Mouse (Mus musculus) brain, adult 2 months (tissue): ENCODE measurements around the gene Dhx57.
"Not testable (repeated sequence)": the region's sequence is repeated elsewhere in the genome, so short reads cannot be mapped to it uniquely, and the experiment has no call there.

Experiments
- DNase-seq: peaks from one replicate; pipeline ENCODE4 v3.0.0; 2011; ENCODE audit warnings: low read depth, low spot score

Gene Dhx57

GRCm38 (mm10) chr17:80290074-80290657, at the start of gene Dhx57, which contains the start of gene Morn2:
TSS of gene Dhx57 (minus strand) at chr17:80290476.
TSS of gene Morn2 (plus strand) at chr17:80290203.
- peak; percentile 96 for DNase-seq

GRCm38 (mm10) chr17:80332386-80332785, 42.1 kb upstream of the Dhx57 start:
- DNase-seq = peak; percentile 51

DNA sequence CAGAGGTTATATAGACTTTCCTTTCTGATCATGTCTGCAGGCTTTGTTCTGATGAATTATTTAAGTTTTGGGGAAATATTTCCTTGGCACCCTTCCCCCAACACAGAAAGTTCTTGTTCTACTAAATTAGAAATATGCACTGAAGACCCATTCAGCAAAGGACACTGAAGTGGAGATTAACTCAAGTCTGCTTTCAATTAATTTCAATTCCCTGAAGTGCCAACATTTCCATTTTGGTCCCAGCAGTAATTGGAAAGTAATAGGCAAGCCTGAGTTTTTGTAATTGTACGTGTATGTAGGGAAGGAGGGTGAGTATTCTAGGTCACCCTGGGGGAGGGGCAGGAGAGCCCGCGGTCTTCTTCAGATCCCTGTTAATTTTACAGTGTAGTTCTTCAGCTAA, 36.2 kb upstream of the Dhx57 start:
- no peak for DNase-seq

- no peak for DNase-seq
Observed at GRCm38 (mm10) chr17:80325456-80325855, 35.2 kb upstream of the Dhx57 start.

- no peak for DNase-seq
Observed at GRCm38 (mm10) chr17:80324521-80324920, 34.2 kb upstream of the Dhx57 start.

GRCm38 (mm10) chr17:80323658-80324057, 33.4 kb upstream of the Dhx57 start:
- no peak for DNase-seq

DNA sequence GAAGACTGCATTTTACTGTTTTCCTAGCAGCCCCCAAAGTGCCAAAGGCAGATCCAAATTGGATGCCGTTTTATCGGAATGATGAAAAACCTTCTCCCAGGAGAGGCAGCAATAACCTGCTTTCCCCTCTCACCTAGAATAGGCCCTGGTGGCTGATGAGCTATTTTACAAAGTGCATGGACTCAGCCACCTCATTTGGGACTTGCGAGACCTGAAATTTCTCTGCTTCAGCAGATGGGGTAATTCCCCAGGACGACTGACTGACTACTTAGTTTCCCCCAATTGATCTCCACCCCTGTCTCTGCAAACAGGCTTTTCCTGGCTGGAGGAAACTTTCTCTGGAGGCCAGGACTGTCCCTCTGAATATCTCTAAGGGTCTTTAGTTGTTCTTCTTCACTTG, 32.7 kb upstream of the Dhx57 start:
- no peak for DNase-seq

- no peak for DNase-seq
Observed at GRCm38 (mm10) chr17:80322228-80322627, 32.0 kb upstream of the Dhx57 start.

DNA sequence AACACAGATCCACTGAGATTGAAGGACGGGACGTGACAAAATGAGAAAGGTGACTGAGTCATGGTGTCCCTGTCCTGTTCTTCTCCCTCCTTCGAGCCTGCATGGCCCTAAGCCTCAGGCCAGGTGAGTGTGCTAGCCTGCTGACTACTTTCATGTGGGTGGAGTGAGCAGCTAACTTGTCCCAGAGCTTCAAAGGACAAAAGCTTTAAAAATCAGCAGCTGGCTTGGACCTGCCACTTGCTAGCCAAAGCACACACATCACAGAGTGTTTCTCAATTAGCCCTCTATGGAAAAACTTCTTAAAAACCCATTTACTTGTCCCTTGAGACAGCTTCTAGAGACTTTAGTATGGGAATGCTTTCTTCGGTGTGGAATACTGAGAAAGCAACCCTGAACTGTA, 22.1 kb upstream of the Dhx57 start:
- no peak for DNase-seq

GRCm38 (mm10) chr17:80311761-80312160, 21.5 kb upstream of the Dhx57 start:
- DNase-seq = peak; percentile 47

DNA sequence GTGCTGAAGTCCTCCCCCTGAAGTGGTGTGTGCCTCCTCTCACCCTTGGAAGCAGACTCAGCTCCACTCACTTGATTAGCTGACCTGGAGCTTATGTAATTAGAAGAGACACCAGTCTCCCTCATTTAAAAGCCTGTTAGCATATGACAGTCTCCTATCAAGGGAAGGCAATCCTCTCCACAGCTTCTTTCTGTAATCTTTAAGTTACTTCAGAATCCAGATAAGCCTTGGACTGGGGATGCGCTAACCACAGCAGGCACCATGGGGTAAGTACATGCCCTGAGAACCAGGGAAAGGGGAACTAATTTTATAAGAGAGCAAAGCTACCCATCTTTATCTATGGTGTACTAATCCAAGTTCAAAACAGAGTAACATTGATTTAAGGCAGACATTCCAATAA, 17.0 kb upstream of the Dhx57 start, which contains the start of gene Arhgef33:
Gene Arhgef33 (plus strand): TSS at position 157 of the 400 bp plus-strand sequence.
- no peak for DNase-seq

DNA sequence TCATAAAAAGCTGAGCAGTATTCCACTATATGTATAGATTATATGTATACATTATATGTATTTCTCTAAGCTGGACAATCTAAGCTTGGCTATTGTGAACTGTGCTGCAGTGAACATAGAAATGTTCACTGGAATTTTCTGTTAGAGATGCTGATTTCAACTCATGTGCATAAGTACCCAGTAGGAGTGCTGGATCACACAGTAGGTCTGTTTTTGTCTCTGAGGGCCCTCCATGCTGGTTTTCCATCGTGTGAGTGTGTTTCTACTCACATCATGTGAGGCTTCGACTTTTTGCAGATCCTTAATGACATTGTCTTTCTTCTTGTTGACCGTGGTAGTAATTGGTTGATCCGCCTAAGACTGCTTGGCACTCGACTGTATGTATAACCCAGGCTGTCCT, 8.6 kb upstream of the Dhx57 start:
- no peak for DNase-seq

- DNase-seq = no peak
Observed at GRCm38 (mm10) chr17:80295258-80295657, 5.0 kb upstream of the Dhx57 start.

DNA sequence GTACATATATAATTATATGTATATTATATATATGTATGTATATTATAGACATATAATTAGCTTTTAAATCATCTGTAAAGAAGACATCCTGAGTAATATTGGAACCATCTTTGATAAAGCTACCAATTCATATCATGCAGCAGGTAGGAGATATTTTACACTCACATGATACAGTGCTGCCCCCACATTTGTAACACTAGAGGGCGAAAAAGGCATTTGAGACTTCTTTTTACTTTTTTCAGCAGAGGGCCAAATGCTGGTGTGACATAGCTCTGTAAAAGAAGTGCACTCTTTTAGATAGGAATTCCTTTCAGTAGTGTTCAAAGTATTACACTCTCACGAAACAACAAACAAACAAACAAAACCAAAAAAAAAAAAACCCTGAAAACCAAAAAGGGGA, 872 bp upstream of the Dhx57 start:
- peak; percentile 78 for DNase-seq

- DNase-seq = peak; percentile 55
Observed at GRCm38 (mm10) chr17:80289280-80290073, 799 bp downstream of the Dhx57 start.

DNA sequence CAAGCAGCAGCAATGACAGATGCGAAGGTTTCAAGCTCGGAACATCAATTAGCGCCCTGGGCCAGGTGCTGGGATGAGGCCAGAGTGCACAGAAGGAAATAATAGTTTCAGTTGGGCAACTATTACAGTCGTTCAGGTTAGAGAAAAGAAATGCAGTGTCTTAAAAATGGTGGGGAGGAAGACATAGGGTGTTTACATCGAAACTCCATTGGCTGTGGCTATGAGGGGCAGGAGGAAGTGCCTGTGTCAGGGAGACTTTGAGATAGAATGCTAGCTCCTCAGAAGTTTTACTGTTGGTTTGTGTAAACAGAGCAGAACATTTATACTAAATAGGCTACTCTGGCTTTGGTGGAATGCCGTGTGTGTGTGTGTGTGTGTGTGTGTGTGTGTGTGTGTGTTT, 2.3 kb downstream of the Dhx57 start:
- no peak for DNase-seq

DNA sequence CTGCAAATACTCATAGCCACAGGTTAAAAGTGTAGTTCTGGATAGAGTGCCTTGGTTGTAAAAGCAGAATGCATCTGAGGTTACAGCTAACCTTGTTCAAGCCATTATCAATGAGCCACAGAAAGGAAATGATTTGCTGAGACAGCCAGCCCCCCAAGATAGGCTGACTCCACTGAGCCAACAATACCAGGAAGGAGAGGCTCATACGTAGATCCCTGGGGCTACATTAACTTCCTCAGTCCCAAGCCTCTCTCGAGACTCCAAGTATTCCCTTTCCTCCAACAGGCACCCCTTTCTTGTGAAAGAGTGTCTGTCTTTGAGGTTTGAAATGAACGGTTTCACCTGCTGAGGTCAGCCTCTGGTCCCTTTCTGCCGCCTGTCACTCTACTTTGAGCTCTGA, 5.8 kb downstream of the Dhx57 start:
- no peak for DNase-seq

DNA sequence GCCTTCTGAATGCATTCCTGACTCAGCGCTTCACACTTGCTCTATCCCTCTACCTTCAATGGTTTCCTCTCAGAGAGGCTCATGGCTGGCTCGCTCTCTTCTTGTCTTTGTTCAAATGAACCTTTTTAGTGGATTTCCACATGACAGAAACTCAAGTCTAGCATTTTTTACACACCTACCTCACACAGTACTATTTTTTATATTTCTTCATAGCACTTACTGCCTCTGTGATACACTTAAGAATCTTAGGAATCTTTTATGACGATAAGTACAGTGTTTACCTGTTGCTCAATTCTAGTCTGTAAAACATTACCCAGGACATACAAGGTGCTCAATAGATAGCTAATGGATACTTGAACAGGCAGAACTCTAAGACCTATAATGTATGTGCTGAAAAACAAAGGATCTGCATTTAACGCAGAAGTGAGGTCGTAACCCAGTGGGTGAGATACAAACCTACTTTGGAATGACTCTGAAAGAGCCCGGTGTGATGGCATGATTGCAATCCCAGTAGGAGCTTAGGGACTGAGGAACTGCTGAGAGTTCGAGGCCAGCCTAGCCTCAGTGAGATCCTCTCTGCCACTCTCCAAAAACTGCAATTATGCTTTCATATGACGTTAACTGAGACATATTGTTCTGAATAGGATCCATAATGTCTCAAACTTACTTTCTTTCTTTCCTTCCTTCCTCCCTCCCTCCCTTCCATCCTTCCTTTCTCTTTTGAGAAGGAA, 10.8 kb downstream of the Dhx57 start:
- DNase-seq = no peak

DNA sequence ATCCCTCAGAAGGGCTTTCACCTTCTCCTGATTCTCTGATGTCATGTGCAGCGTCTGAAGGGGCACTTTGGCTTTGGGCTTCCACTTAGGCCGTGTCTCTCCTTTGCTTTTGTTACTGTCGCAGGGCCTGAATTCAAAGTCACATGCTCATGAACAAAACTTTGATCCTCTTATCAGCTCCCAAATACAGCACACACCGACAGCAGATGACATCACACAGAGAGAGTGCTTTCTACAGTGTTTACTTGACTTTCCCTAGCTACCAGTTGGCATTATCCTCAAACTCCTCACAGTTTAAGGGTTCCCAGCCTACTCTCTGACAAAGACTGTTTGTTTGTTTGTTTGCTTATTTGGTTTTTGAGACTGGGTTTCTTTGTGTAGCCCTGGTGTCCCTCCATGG, 12.0 kb downstream of the Dhx57 start:
- DNase-seq = no peak

- DNase-seq = not testable (repeated sequence)
Observed at GRCm38 (mm10) chr17:80270622-80271021, 19.7 kb downstream of the Dhx57 start.

DNA sequence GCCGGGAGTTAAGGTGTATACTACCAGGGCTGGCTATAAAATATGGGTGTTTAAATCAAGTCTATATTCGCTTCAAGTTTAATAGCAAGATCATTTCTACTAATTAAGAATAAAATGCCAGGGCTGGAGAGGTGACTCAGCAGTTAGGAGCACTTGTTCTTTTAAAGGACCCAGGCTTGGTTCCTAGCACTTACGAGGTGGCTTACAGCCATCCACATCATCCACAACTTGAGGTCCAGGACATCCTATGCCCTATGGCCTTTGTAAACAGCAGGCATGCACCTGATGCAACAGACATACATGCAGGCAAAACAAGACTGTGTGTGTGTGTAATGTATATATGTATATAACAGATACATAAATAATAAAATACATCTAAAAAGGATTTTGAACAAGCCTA, 22.1 kb downstream of the Dhx57 start:
- DNase-seq = no peak

DNA sequence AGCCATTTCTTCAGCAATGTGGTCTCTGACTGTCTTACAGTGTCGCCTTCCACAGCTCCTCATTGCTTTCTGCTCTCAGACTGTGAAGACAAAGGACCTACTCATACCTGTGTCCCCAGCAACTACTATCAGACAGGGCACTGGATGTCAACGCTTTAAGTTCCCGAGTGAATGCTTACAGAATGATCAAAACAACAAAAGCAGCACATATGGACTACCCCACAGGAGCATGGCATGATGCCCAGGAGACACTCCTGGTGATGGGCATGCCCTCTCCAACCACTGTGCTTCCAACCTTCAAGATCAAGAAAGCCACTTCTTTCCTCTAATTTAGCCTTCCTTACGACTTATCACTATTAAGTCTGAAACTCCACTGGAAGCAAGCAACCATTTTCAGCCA, 23.2 kb downstream of the Dhx57 start:
- peak; percentile 74 for DNase-seq

GRCm38 (mm10) chr17:80255208-80255607, 35.1 kb downstream of the Dhx57 start:
- DNase-seq = peak; percentile 29
